Mouse (Mus musculus) embryonic fibroblast, embryonic 13.5 days (primary cell): ENCODE measurements at regions not wholly inside any gene's neighbourhood (a gene's known extent, or its start where the extent isn't known, plus 50 kb on each side); places are given as distances from the start of the nearest gene placed in this dataset.

Experiments used
- CTCF ChIP-seq: IDR thresholded peaks from 2 replicates; pipeline ENCODE4 v1.5.1; 2011; ENCODE audit warnings: mild to moderate bottlenecking, control low read depth, low read length, moderate library complexity, borderline replicate concordance; ENCODE audit not compliant: insufficient read depth
- POLR2A ChIP-seq: IDR thresholded peaks from 2 replicates; pipeline ENCODE4 v1.6.1; 2011; ENCODE audit warnings: low read depth, mild to moderate bottlenecking, control low read depth, low read length, moderate library complexity

DNA sequence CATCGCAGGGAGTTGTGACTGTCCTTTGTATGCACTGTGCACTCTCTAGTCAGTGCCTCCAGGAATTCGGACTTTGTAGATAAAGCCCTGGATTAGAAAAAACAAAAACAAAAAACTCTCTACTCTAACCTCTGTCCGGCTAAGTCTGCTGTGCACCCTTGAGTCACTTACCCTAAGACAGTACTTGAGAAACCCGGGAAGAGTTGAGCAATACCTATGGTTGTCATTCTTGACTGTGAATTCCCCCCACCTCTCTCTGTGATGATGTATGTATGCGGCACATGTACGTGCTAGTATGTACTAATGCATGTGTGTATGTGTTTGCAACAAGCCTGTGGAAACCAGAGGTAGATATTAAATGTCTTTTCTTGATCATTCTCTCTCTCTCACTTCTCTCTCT lies 96.7 kb upstream of the Gm9887 start:
- TF ChIP-seq POLR2A (no peak), CTCF (no peak)
